Mouse (Mus musculus): ENCODE measurements around the gene Galnt2.

Galnt2 gene

GRCm38 (mm10) chr8:124291693-124292092 is 60.5 kb downstream of the Galnt2 start:
- no peak for DNase-seq (ENCODE audit: low spot score)

GRCm38 (mm10) chr8:124292965-124293364 is 61.8 kb downstream of the Galnt2 start:
- no peak for DNase-seq (ENCODE audit: low spot score)

- no peak for DNase-seq (ENCODE audit: low spot score)
These were observed 63.2 kb downstream of the Galnt2 start for GRCm38 (mm10) chr8:124294425-124294824.

GRCm38 (mm10) chr8:124294900-124295299 is 63.7 kb downstream of the Galnt2 start:
- DNase-seq (ENCODE audit: low spot score) = no peak

GRCm38 (mm10) chr8:124295357-124295756 is 64.2 kb downstream of the Galnt2 start:
- DNase-seq (ENCODE audit: low spot score) = no peak

GRCm38 (mm10) chr8:124301512-124301911 is 70.3 kb downstream of the Galnt2 start:
- DNase-seq (ENCODE audit: low spot score) = no peak

- DNase-seq (ENCODE audit: low spot score) = no peak
These were observed 70.9 kb downstream of the Galnt2 start for GRCm38 (mm10) chr8:124301935-124302555.

GRCm38 (mm10) chr8:124303211-124303902 is 72.2 kb downstream of the Galnt2 start:
- no peak for DNase-seq (ENCODE audit: low spot score)

- no peak for DNase-seq (ENCODE audit: low spot score)
These were observed 73.0 kb downstream of the Galnt2 start for GRCm38 (mm10) chr8:124304141-124304540.

- DNase-seq (ENCODE audit: low spot score) = no peak
These were observed 75.4 kb downstream of the Galnt2 start for GRCm38 (mm10) chr8:124306574-124306973.

- no peak for DNase-seq (ENCODE audit: low spot score)
These were observed 76.5 kb downstream of the Galnt2 start for GRCm38 (mm10) chr8:124307700-124308099.

- no peak for DNase-seq (ENCODE audit: low spot score)
These were observed 79.3 kb downstream of the Galnt2 start for GRCm38 (mm10) chr8:124310509-124310908.

- DNase-seq (ENCODE audit: low spot score) = no peak
These were observed 79.9 kb downstream of the Galnt2 start for GRCm38 (mm10) chr8:124311111-124311510.

GRCm38 (mm10) chr8:124311723-124312122 is 80.5 kb downstream of the Galnt2 start:
- no peak for DNase-seq (ENCODE audit: low spot score)

GRCm38 (mm10) chr8:124312228-124312627 is 81.0 kb downstream of the Galnt2 start:
- no peak for DNase-seq (ENCODE audit: low spot score)

- no peak for DNase-seq (ENCODE audit: low spot score)
These were observed 83.6 kb downstream of the Galnt2 start for GRCm38 (mm10) chr8:124314803-124315202.

- DNase-seq (ENCODE audit: low spot score) = peak; percentile 58
These were observed 85.4 kb downstream of the Galnt2 start for GRCm38 (mm10) chr8:124316466-124317136.

- no peak for DNase-seq (ENCODE audit: low spot score)
These were observed 86.0 kb downstream of the Galnt2 start for GRCm38 (mm10) chr8:124317191-124317682.

- no peak for DNase-seq (ENCODE audit: low spot score)
These were observed 86.6 kb downstream of the Galnt2 start for GRCm38 (mm10) chr8:124317821-124318220.

- DNase-seq (ENCODE audit: low spot score) = no peak
These were observed 87.6 kb downstream of the Galnt2 start for GRCm38 (mm10) chr8:124318612-124319315.

- no peak for DNase-seq (ENCODE audit: low spot score)
These were observed 88.1 kb downstream of the Galnt2 start for GRCm38 (mm10) chr8:124319316-124319652.

GRCm38 (mm10) chr8:124321227-124321840 is 90.1 kb downstream of the Galnt2 start:
- DNase-seq (ENCODE audit: low spot score) = no peak
